Mouse (Mus musculus): Measurements from ENCODE around the gene Prkar2b.

- TF ChIP-seq CTCF (conservative IDR thresholded peaks at IDR 0.05 in 1 of 2, IDR thresholded peaks at IDR 0.05 in 1 of 2; ENCODE audit: low read depth in 2 of 2, low read length in 2 of 2) (no peak), POLR2A (IDR thresholded peaks at IDR 0.05; ENCODE audit: low read depth, low read length) (no peak), JUND (conservative IDR thresholded peaks at IDR 0.05; ENCODE audit: low read depth, low read length) (no peak), CHD1 (IDR thresholded peaks at IDR 0.05; ENCODE audit: low read depth, low read length) (no peak), MAZ (IDR thresholded peaks at IDR 0.05; ENCODE audit: low read depth, low read length) (no peak), EP300 (IDR thresholded peaks at IDR 0.05; ENCODE audit: low read length) (no peak), ZKSCAN1 (IDR thresholded peaks at IDR 0.05; ENCODE audit: borderline replicate concordance, low read depth, low read length) (no peak)
Observed at GRCm38 (mm10) chr12:32018376-32018750, 42.7 kb downstream of the Prkar2b start.
